Mouse (Mus musculus) heart, postnatal 0 days (tissue): ENCODE measurements around the gene Olfr65.

Experiments
- CTCF ChIP-seq: IDR thresholded peaks from 2 replicates; pipeline ENCODE4 v1.5.1; 2016; ENCODE audit warnings: antibody characterized with exemption, control low read depth, low read depth
- EP300 ChIP-seq: IDR thresholded peaks from 2 replicates; pipeline ENCODE4 v1.6.1; 2016; ENCODE audit warnings: antibody characterized with exemption, low read depth

DNA sequence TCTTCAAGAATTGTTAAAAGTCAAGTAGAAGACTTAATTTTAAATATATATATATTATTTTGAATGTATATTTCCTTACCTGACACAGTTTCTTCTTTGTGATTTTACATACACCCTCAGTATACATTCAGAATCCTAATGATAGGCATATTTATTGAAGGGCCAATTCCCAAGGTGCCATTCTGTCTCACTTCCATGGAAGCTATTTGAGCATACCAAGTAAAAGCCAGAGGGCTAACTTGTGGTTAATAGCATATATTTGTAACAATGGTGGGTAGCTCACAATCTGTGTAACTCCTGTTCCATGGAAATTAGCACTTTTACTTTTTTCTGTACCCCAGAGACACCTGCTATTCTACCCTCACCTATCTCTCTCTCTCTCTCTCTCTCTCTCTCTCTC lies 17.1 kb upstream of the Olfr65 start, which contains the start of gene Olfr66:
- TF ChIP-seq CTCF: no peak
- TF ChIP-seq EP300: no peak
